Mouse (Mus musculus): ENCODE measurements around the gene Itgb7. TPM values are rescaled to one million over a fixed set of nuclear protein-coding genes. Genes with fewer than 3 reads are reported as not detected.

Itgb7 gene
- total RNA-seq (2021) = 1 to 10 TPM in 1 of 2 experiments, under 1 TPM in 1; 0.69 to 1.3 TPM
- long read RNA-seq, experiment 1, partial matches to known transcripts = 0 of 1 reads
- long read RNA-seq, experiment 1, other reads (novel, unspliced or antisense) = 1 of 1 reads
- long read RNA-seq, experiment 2, partial matches to known transcripts = 0 of 1 reads
- long read RNA-seq, experiment 2, other reads (novel, unspliced or antisense) = 0 of 1 reads

GRCm38 (mm10) chr15:102231748-102232147, at the start of gene Itgb7:
Gene Itgb7 (minus strand): TSS chr15:102231944.
- intact Hi-C loops (cut with DNase I) = no loop called here
- no peak for DNase-seq

- no peak for DNase-seq
- intact Hi-C loops (cut with DNase I) = no loop called here
These were observed 48.9 kb upstream of the Itgb7 start for GRCm38 (mm10) chr15:102280623-102281022.

GRCm38 (mm10) chr15:102279783-102280520, 48.2 kb upstream of the Itgb7 start:
- intact Hi-C loops (cut with DNase I) = loop anchor here (2.0 kb wide), 1 partner anchor 31 kb away; no protein-coding TSS in a partner anchor
- no peak for DNase-seq

GRCm38 (mm10) chr15:102279092-102279782, 47.5 kb upstream of the Itgb7 start, which contains the start of gene Mfsd5:
Gene Mfsd5 (plus strand): TSS chr15:102279454.
- intact Hi-C loops (cut with DNase I) = loop anchor here (2.0 kb wide), 1 partner anchor 30 kb away; no protein-coding TSS in a partner anchor
- DNase-seq = peak; percentile 85 to 86

GRCm38 (mm10) chr15:102278726-102279091, 47.0 kb upstream of the Itgb7 start:
- intact Hi-C loops (cut with DNase I) = loop anchor here (2.0 kb wide), 1 partner anchor 30 kb away; no protein-coding TSS in a partner anchor

GRCm38 (mm10) chr15:102273982-102274716, 42.4 kb upstream of the Itgb7 start:
- no peak for DNase-seq
- intact Hi-C loops (cut with DNase I) = no loop called here

More at GRCm38 (mm10) chr15:102278726-102279091, 47.0 kb upstream of the Itgb7 start:
- no peak for DNase-seq

GRCm38 (mm10) chr15:102271441-102271840, 39.7 kb upstream of the Itgb7 start:
- DNase-seq = no peak
- intact Hi-C loops (cut with DNase I) = no loop called here

GRCm38 (mm10) chr15:102270274-102270960, 38.7 kb upstream of the Itgb7 start, which contains the start of gene Gm9918:
Gene Gm9918 (plus strand): TSS chr15:102270563.
- DNase-seq = no peak
- intact Hi-C loops (cut with DNase I) = no loop called here

GRCm38 (mm10) chr15:102265548-102265947, 33.8 kb upstream of the Itgb7 start:
- no peak for DNase-seq
- intact Hi-C loops (cut with DNase I) = no loop called here

- DNase-seq = no peak
- intact Hi-C loops (cut with DNase I) = no loop called here
These were observed 31.3 kb upstream of the Itgb7 start for GRCm38 (mm10) chr15:102263037-102263436.

- intact Hi-C loops (cut with DNase I) = no loop called here
- DNase-seq = no peak
These were observed 30.8 kb upstream of the Itgb7 start for GRCm38 (mm10) chr15:102262582-102262981.

GRCm38 (mm10) chr15:102258581-102259253, 27.0 kb upstream of the Itgb7 start:
- DNase-seq = no peak
- intact Hi-C loops (cut with DNase I) = no loop called here

- DNase-seq = peak; percentile 52 to 64
- intact Hi-C loops (cut with DNase I) = no loop called here
These were observed 26.3 kb upstream of the Itgb7 start for GRCm38 (mm10) chr15:102258076-102258470.

GRCm38 (mm10) chr15:102257202-102258075, 25.7 kb upstream of the Itgb7 start, which contains the start of gene Rarg:
Gene Rarg (minus strand): TSS chr15:102257517.
- intact Hi-C loops (cut with DNase I) = no loop called here
- DNase-seq = peak; percentile 40 to 61

- intact Hi-C loops (cut with DNase I) = no loop called here
- DNase-seq = no peak
These were observed 24.9 kb upstream of the Itgb7 start for GRCm38 (mm10) chr15:102256431-102257201.

GRCm38 (mm10) chr15:102255547-102256255, 24.0 kb upstream of the Itgb7 start:
- no peak for DNase-seq
- intact Hi-C loops (cut with DNase I) = no loop called here

GRCm38 (mm10) chr15:102250521-102250920, 18.8 kb upstream of the Itgb7 start:
- no peak for DNase-seq
- intact Hi-C loops (cut with DNase I) = no loop called here

Measured in gastrocnemius, postnatal 36 days (tissue).